Mouse (Mus musculus): ENCODE measurements around the gene Cd59b. TPM values are rescaled to one million over a fixed set of nuclear protein-coding genes. Genes with fewer than 3 reads are reported as not detected.

Gene Cd59b
- polyA plus RNA-seq, 1 experiment from 2014 or later: 5.3 TPM

Other genes starting within 250 kb of the Cd59b start
- 22.3 and 23.8 TPM in 2 replicates for gene Lmo2, start 111.9 kb upstream of the Cd59b start, polyA plus RNA-seq (2014; fragmentation: Nextera tagmentation; extraction: Ambion mirVana)
- gene Fbxo3, start 42.1 kb upstream of the Cd59b start, polyA plus RNA-seq (2014; fragmentation: Nextera tagmentation; extraction: Ambion mirVana): 47.3 and 50.7 TPM in 2 replicates
- gene 4931422A03Rik, start 41.5 kb upstream of the Cd59b start, polyA plus RNA-seq (2014; fragmentation: Nextera tagmentation; extraction: Ambion mirVana): 1.3 and 2.5 TPM in 2 replicates
- gene Gm10912, start 4.0 kb upstream of the Cd59b start, polyA plus RNA-seq (2014; fragmentation: Nextera tagmentation; extraction: Ambion mirVana): not detected in 2 replicates
- gene Gm10799, start 1.3 kb upstream of the Cd59b start, polyA plus RNA-seq (2014; fragmentation: Nextera tagmentation; extraction: Ambion mirVana): not detected in 2 replicates
- 23.5 TPM in 2 replicates for gene Cd59a, start 26.0 kb downstream of the Cd59b start, polyA plus RNA-seq (2014; fragmentation: Nextera tagmentation; extraction: Ambion mirVana)
- gene A930018P22Rik, start 52.9 kb downstream of the Cd59b start, polyA plus RNA-seq (2014; fragmentation: Nextera tagmentation; extraction: Ambion mirVana): not detected in 2 replicates

All from embryonic facial prominence, embryonic 14.5 days (tissue).